Mouse (Mus musculus) liver, adult 2 months (tissue): ENCODE measurements around the gene Vopp1.
A peak's percentile ranks its signal among the peaks of the same experiment; 100 is the strongest.

ENCODE experiments used
- CTCF ChIP-seq: fragments of 200-500 bp; IDR thresholded peaks from 2 replicates; pipeline ENCODE4 v1.5.1; 2011; ENCODE audit warnings: low read depth, low read length, control low read depth
- POLR2A ChIP-seq: fragments of 200-500 bp; IDR thresholded peaks from 2 replicates; pipeline ENCODE4 v1.6.1; 2011; ENCODE audit warnings: low read length, control low read depth; ENCODE audit not compliant: insufficient read depth; ENCODE audit errors: extremely low read depth

DNA sequence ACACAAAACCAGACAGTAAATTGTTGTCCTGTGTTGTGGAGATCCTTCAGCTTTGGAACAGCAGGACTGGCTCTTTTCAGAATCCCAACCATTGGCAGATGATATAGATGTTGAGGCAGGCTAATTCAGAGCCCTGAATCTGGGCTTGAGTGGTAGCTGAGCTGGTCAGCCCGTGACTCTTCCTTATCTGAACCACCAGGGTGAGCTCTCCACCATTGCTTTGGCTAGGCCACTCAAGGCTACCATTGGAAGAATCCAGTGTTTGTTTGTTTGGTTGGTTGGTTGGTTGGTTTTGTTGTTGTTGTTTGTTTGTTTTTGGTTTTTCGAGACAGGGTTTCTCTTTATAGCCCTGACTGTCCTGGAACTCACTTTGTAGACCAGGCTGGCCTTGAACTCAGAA, 81.6 kb downstream of the Vopp1 start:
- peak; percentile 73 for TF ChIP-seq CTCF
- no peak for TF ChIP-seq POLR2A
